In genomic region chr9:118958802-118959201, GRCm38 (mm10) we compare ENCODE assay signal across 11 mouse cellular contexts. TPM values are rescaled to one million over a fixed set of nuclear protein-coding genes. Genes with fewer than 3 reads are reported as not detected.
DNase-seq lines count a peak whose midpoint lies in the region; ATAC-seq and TF ChIP-seq lines count a peak whose summit lies in the region.
"Had no signal": no experiment of that assay in that cellular context is flagged by ENCODE, and none has a peak within 500 bp of the region (broad histone marks: within the 10 kb centered on the region; RNA-seq: fewer than 3 reads in every experiment).

No protein-coding gene starts in this region.

- WGBS in heart, embryonic 15.5 days = 45% methylated on average over 7 of the region's 7 CpGs
- 45% methylated on average over 7 of the region's 7 CpGs for WGBS in intestine, postnatal 0 days
- 64% methylated on average over 7 of the region's 7 CpGs for WGBS in limb, embryonic 12.5 days

- peak overlapping the region; percentile 29; the same call in 1 of the 2 replicates for H3K27ac ChIP-seq in heart, embryonic 15.5 days
- 0 out of 2 replicates have a peak overlapping the region, but pooled peaks have one; percentile 17 for H3K27ac ChIP-seq in intestine, postnatal 0 days (ENCODE audit: low read depth, low read length)
- H3K27ac ChIP-seq in limb, embryonic 12.5 days = peak overlapping the region; percentile 56
- H3K27ac ChIP-seq: macrophage had no signal

- no peak overlapping the region for H3K4me3 ChIP-seq in heart, embryonic 15.5 days
- H3K4me3 ChIP-seq in intestine, postnatal 0 days (ENCODE audit: low read depth, low read length) = no peak overlapping the region
- H3K4me3 ChIP-seq in limb, embryonic 12.5 days (replicated peaks) = no peak overlapping the region
- H3K4me3 ChIP-seq: myocyte had no signal

- peaks cover 20% of the 10 kb centered on the region for H3K4me1 ChIP-seq in heart, embryonic 15.5 days (replicated peaks)
- 0 out of 2 replicates have a peak, but pooled peaks cover 3% of the 10 kb centered on the region for H3K4me1 ChIP-seq in intestine, postnatal 0 days (replicated peaks; ENCODE audit: control insufficient read depth, insufficient read depth, low read length)
- peaks cover 26% of the 10 kb centered on the region for H3K4me1 ChIP-seq in limb, embryonic 12.5 days (replicated peaks)

- H3K4me2 ChIP-seq in heart, embryonic 15.5 days = no peak overlapping the region
- no peak overlapping the region for H3K4me2 ChIP-seq in intestine, postnatal 0 days (replicated peaks; ENCODE audit: low read depth)
- H3K4me2 ChIP-seq in limb, embryonic 12.5 days = no peak overlapping the region

- no peak for ATAC-seq in heart, embryonic 15.5 days (replicated peaks; ENCODE audit: insufficient number of reproducible peaks, insufficient read depth, low FRiP score, low read depth)
- ATAC-seq in intestine, postnatal 0 days = peak; percentile 33
- ATAC-seq in limb, embryonic 12.5 days (ENCODE audit: insufficient number of reproducible peaks, insufficient read depth, low FRiP score, low TSS enrichment, low read depth) = no peak

- no peaks in the 10 kb centered on the region for H3K27me3 ChIP-seq in heart, embryonic 15.5 days
- no peaks in the 10 kb centered on the region for H3K27me3 ChIP-seq in intestine, postnatal 0 days (replicated peaks; ENCODE audit: control insufficient read depth, insufficient read depth, low read length)
- H3K27me3 ChIP-seq in limb, embryonic 12.5 days = no peaks in the 10 kb centered on the region

- no peak for DNase-seq in heart, adult 18-20 months
- peak; percentile 35 for DNase-seq in adrenal gland, postnatal 25 days
- DNase-seq in layer of hippocampus, postnatal 25 days (ENCODE audit: extremely low spot score in 1 of 2, low spot score in 1 of 2) = no peak
- DNase-seq in left cerebral cortex, postnatal 25 days (ENCODE audit: low spot score in 2 of 2) = no peak
- DNase-seq: cerebellum, postnatal 25 days; thymus, adult 18-20 months had no signal

- intact Hi-C loops in left cerebral cortex, postnatal 25 days (cut with DNase I) = no loop called here

- H3K9ac ChIP-seq in heart, embryonic 15.5 days = no peak overlapping the region
- no peak overlapping the region for H3K9ac ChIP-seq in intestine, postnatal 0 days (ENCODE audit: low read depth, low read length)
- H3K9ac ChIP-seq in limb, embryonic 12.5 days (replicated peaks) = no peak overlapping the region

- H3K36me3 ChIP-seq in heart, embryonic 15.5 days = no peaks in the 10 kb centered on the region
- no peaks in the 10 kb centered on the region for H3K36me3 ChIP-seq in intestine, postnatal 0 days (ENCODE audit: control insufficient read depth, insufficient read depth)
- peaks cover 33% of the 10 kb centered on the region for H3K36me3 ChIP-seq in limb, embryonic 12.5 days

- no peak for TF ChIP-seq CTCF in intestine, postnatal 0 days (IDR thresholded peaks at IDR 0.05; ENCODE audit: low read depth)

- H3K9me3 ChIP-seq in heart, embryonic 15.5 days (replicated peaks) = no peaks in the 10 kb centered on the region
- no peaks in the 10 kb centered on the region for H3K9me3 ChIP-seq in intestine, postnatal 0 days (ENCODE audit: control insufficient read depth)
- H3K9me3 ChIP-seq in limb, embryonic 12.5 days = peaks cover 4% of the 10 kb centered on the region; the same call in 1 of the 2 replicates

RNA-seq across cellular contexts. Expression of gene Ctdspl, which starts 32.5 kb away (rescaled TPM):
- 7.1 and 8.9 TPM in 2 replicates for polyA plus RNA-seq in heart, embryonic 15.5 days (2015; fragmentation: Nextera tagmentation; extraction: Ambion mirVana)
- total RNA-seq in heart, adult 18-20 months (2021) = 10 to 100 TPM; 10.6 to 12.8 TPM
- 27.2 and 31.3 TPM in 2 replicates for total RNA-seq in adrenal gland, postnatal 25 days (2021)
- 17.0 and 20.7 TPM in 2 replicates for polyA plus RNA-seq in intestine, postnatal 0 days (2015; fragmentation: Nextera tagmentation; extraction: Ambion mirVana)
- polyA plus RNA-seq in limb, embryonic 12.5 days (2016; fragmentation: Nextera tagmentation; extraction: Ambion mirVana) = 19.2 and 19.9 TPM in 2 replicates
- 10 to 100 TPM; 23.7 to 24.4 TPM for total RNA-seq in layer of hippocampus, postnatal 25 days (2021)
- total RNA-seq in left cerebral cortex, postnatal 25 days (2021) = 10 to 100 TPM; 31.9 to 38.7 TPM
